In genomic region chr19:55057483-55057882, GRCm38 (mm10) we compare ENCODE assay signal across 14 mouse cellular contexts.
"Had no signal": no experiment of that assay in that cellular context is flagged by ENCODE, and none has a peak within 500 bp of the region (broad histone marks: within the 10 kb centered on the region; RNA-seq: fewer than 3 reads in every experiment).

No protein-coding gene starts in this region.

- H3K4me2 ChIP-seq: limb, embryonic 13.5 days; liver, embryonic 11.5 days; lung, embryonic 14.5 days; midbrain, embryonic 11.5 days had no signal

- H3K36me3 ChIP-seq: limb, embryonic 13.5 days had no signal

- H3K9ac ChIP-seq: limb, embryonic 13.5 days; lung, embryonic 14.5 days had no signal

- H3K27ac ChIP-seq: kidney, postnatal 0 days; limb, embryonic 13.5 days; stomach, postnatal 0 days had no signal

- DNase-seq: kidney, adult 9 months; kidney, postnatal 36 days; layer of hippocampus, adult 9-11 months; layer of hippocampus, postnatal 36 days; lung, embryonic 14.5 days; lung, postnatal 10 days; lung, postnatal 4 days; thymus, postnatal 4 days had no signal

- H3K4me3 ChIP-seq: limb, embryonic 13.5 days had no signal

- H3K27me3 ChIP-seq: limb, embryonic 13.5 days had no signal

- ATAC-seq: midbrain, embryonic 16.5 days had no signal
